Mouse (Mus musculus) embryonic fibroblast, embryonic 13.5 days (primary cell): ENCODE results near the gene Vmn1r9. TPM values are rescaled to one million over a fixed set of nuclear protein-coding genes. Genes with fewer than 3 reads are reported as not detected.
"Not testable (repeated sequence)": the region's sequence is repeated elsewhere in the genome, so short reads cannot be mapped to it uniquely, and the experiment has no call there.

Experiments
- H3K27ac ChIP-seq: 2 replicates; pipeline ENCODE4 v1.5.1; 2012; ENCODE audit warnings: low read length, control low read depth, inconsistent platforms; ENCODE audit not compliant: insufficient read depth
- H3K4me1 ChIP-seq: 2 replicates; pipeline ENCODE4 v1.6.1; 2011; ENCODE audit warnings: low read length; ENCODE audit not compliant: control insufficient read depth, insufficient read depth
- H3K4me3 ChIP-seq: 2 replicates; pipeline ENCODE4 v1.5.1; 2011; ENCODE audit warnings: mild to moderate bottlenecking, control low read depth, low read length; ENCODE audit not compliant: insufficient read depth
- CTCF ChIP-seq: IDR thresholded peaks from 2 replicates; pipeline ENCODE4 v1.5.1; 2011; ENCODE audit warnings: mild to moderate bottlenecking, control low read depth, low read length, moderate library complexity, borderline replicate concordance; ENCODE audit not compliant: insufficient read depth
- POLR2A ChIP-seq: IDR thresholded peaks from 2 replicates; pipeline ENCODE4 v1.6.1; 2011; ENCODE audit warnings: low read depth, mild to moderate bottlenecking, control low read depth, low read length, moderate library complexity
- polyA plus RNA-seq: library from polyadenylated mRNA; stranded (reverse); fragments of >200 nt; gene quantifications from 2 replicates; pipeline ENCODE4 v1.2.4, GENCODE M21; 2011; ENCODE audit warnings: low read depth; ENCODE audit not compliant: missing spikeins, insufficient read length

Gene Vmn1r9
- polyA plus RNA-seq, result not detected in 2 replicates

GRCm38 (mm10) chr6:57066487-57066886, at the start of gene Vmn1r9:
Gene Vmn1r9, plus strand, starts transcription at chr6:57066787.
- TF ChIP-seq CTCF, result no peak
- no peak for TF ChIP-seq POLR2A
- Histone ChIP-seq H3K4me1 (no peaks in the 10 kb centered on the region), H3K4me3 (no peak within 1 kb of the TSS), H3K27ac (no peak within 1 kb of the TSS)

- not testable (repeated sequence) for H3K4me3 ChIP-seq, H3K4me1 ChIP-seq, H3K27ac ChIP-seq
Observed at GRCm38 (mm10) chr6:57025224-57025623, 41.4 kb upstream of the Vmn1r9 start, which contains the start of gene Vmn1r7. Gene Vmn1r7, minus strand, starts transcription at chr6:57025324.

- Histone ChIP-seq H3K4me3 (no peak within 1 kb of the TSS), H3K27ac (no peak within 1 kb of the TSS), H3K4me1 (no peaks in the 10 kb centered on the region)
- TF ChIP-seq CTCF (no peak), POLR2A (no peak)
Observed at GRCm38 (mm10) chr6:57031984-57032383, 34.6 kb upstream of the Vmn1r9 start, which contains the start of gene Vmn1r8. Gene Vmn1r8, plus strand, starts transcription at chr6:57032284.

GRCm38 (mm10) chr6:57034674-57035073, 31.9 kb upstream of the Vmn1r9 start:
- no peaks in the 10 kb centered on the region for H3K4me1 ChIP-seq
- no peak overlapping the region for H3K27ac ChIP-seq
- TF ChIP-seq CTCF (no peak), POLR2A (no peak)
- H3K4me3 ChIP-seq, result no peak overlapping the region

GRCm38 (mm10) chr6:57063730-57064129, 2.9 kb upstream of the Vmn1r9 start:
- Histone ChIP-seq H3K4me3 (no peak overlapping the region), H3K4me1 (no peaks in the 10 kb centered on the region), H3K27ac (no peak overlapping the region)
- TF ChIP-seq CTCF (no peak), POLR2A (no peak)

- Histone ChIP-seq H3K4me1 (no peaks in the 10 kb centered on the region), H3K27ac (no peak overlapping the region), H3K4me3 (no peak overlapping the region)
- TF ChIP-seq CTCF (no peak), POLR2A (no peak)
Observed at GRCm38 (mm10) chr6:57106358-57106757, 39.8 kb downstream of the Vmn1r9 start.

GRCm38 (mm10) chr6:57109154-57109553, 42.6 kb downstream of the Vmn1r9 start, which contains the start of gene Vmn1r10:
Gene Vmn1r10, plus strand, starts transcription at chr6:57109454.
- H3K27ac ChIP-seq, result no peak within 1 kb of the TSS
- no peak within 1 kb of the TSS for H3K4me3 ChIP-seq
- no peak for TF ChIP-seq CTCF
- TF ChIP-seq POLR2A, result no peak
- no peaks in the 10 kb centered on the region for H3K4me1 ChIP-seq

Other genes with a start within 250 kb of the Vmn1r9 start
- gene Fkbp9, start 234.7 kb upstream of the Vmn1r9 start, polyA plus RNA-seq, result 340 and 352 TPM in 2 replicates
- 17.3 and 27.0 TPM in 2 replicates for gene Nt5c3, start 142.9 kb upstream of the Vmn1r9 start, polyA plus RNA-seq
- gene Vmn1r4, start 142.8 kb upstream of the Vmn1r9 start, polyA plus RNA-seq, result not detected in 2 replicates
- not detected in 2 replicates for gene Vmn1r5, start 96.5 kb upstream of the Vmn1r9 start, polyA plus RNA-seq
- not detected in 2 replicates for gene Vmn1r6, start 69.5 kb upstream of the Vmn1r9 start, polyA plus RNA-seq
- gene Vmn1r7, start 41.5 kb upstream of the Vmn1r9 start, polyA plus RNA-seq, result not detected in 2 replicates
- not detected in 2 replicates for gene Vmn1r8, start 34.5 kb upstream of the Vmn1r9 start, polyA plus RNA-seq
- not detected in 2 replicates for gene Vmn1r10, start 42.7 kb downstream of the Vmn1r9 start, polyA plus RNA-seq
- not detected in 2 replicates for gene Vmn1r11, start 66.7 kb downstream of the Vmn1r9 start, polyA plus RNA-seq
- gene Vmn1r12, start 90.1 kb downstream of the Vmn1r9 start, polyA plus RNA-seq, result not detected in 2 replicates
- gene Vmn1r13, start 136.5 kb downstream of the Vmn1r9 start, polyA plus RNA-seq, result 0.63 and 3.1 TPM in 2 replicates
- gene Vmn1r14, start 164.9 kb downstream of the Vmn1r9 start, polyA plus RNA-seq, result not detected in 2 replicates
- not detected in 2 replicates for gene Vmn1r15, start 191.2 kb downstream of the Vmn1r9 start, polyA plus RNA-seq